Mouse (Mus musculus) megakaryocyte, embryonic 14.5 days (primary cell): Measurements from ENCODE around the gene Gm44.
"Not testable (repeated sequence)": the region's sequence is repeated elsewhere in the genome, so short reads cannot be mapped to it uniquely, and the experiment has no call there.

Experiments
- FLI1 ChIP-seq: IDR thresholded peaks from 2 replicates; pipeline ENCODE4 v1.6.1; 2012; ENCODE audit warnings: low read length, inconsistent platforms, mixed read lengths
- GATA1 ChIP-seq: IDR thresholded peaks from 3 replicates; pipeline ENCODE4 v1.6.1; 2012; ENCODE audit warnings: mixed read lengths, low read length, inconsistent platforms, borderline replicate concordance

- TF ChIP-seq FLI1, GATA1: not testable (repeated sequence)
Observed at GRCm38 (mm10) chrX:90938211-90938610, 46.3 kb downstream of the Gm44 start.
